Mouse (Mus musculus) hematopoietic stem cell, adult 5-6 weeks (primary cell): Measurements from ENCODE around the gene Mrpl14. TPM values are rescaled to one million over a fixed set of nuclear protein-coding genes. Genes with fewer than 3 reads are reported as not detected.
A peak's percentile ranks its signal among the peaks of the same experiment; 100 is the strongest.

Experiments
- ATAC-seq, 2 experiments: fragments of 125-278 bp in 1 of 2; replicated peaks in 1 of 2; 2 replicates each; pipeline ENCODE4 v1.8.0; 2016 to 2017; ENCODE audit warnings: inconsistent platforms in 2 of 2, mild to moderate bottlenecking in 2 of 2, moderate number of reproducible peaks in 2 of 2, low read depth in 1 of 2, moderate TSS enrichment in 1 of 2; ENCODE audit not compliant: low FRiP score in 2 of 2, poor library complexity in 2 of 2, severe bottlenecking in 2 of 2, insufficient read depth in 1 of 2, low TSS enrichment in 1 of 2
- total RNA-seq: library from RNA; stranded (forward); fragments of 172-1452, 232-1000 nt; gene quantifications from 2 replicates; pipeline ENCODE4 v1.2.3, GENCODE M21; 2017

Gene Mrpl14
- total RNA-seq, 1 experiment from 2014 or later: 21.9 TPM

DNA sequence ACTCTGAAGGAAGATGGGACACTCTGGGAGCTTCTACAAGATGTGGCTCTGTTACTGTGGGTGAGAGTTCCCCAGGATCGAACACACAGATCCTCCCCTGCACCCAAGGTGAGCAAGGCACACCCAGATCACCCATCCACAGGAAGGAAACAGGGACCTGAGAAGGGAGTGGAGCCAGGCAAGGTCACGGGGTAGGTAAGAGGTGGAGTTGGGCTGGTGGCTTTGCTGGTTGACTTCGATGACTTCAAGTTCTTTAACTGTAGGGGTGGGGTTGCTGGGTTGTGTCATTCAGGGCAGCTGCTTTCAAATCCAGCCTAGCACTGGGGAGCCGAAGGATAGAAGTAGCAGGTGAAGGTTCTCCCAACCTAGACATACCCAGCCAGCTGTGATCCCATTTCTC is 3.3 kb upstream of the Mrpl14 start:
- no peak for ATAC-seq

GRCm38 (mm10) chr17:45684667-45685131 is 1.4 kb upstream of the Mrpl14 start:
- ATAC-seq: no peak

- ATAC-seq: peak; percentile 38 to 58; a peak in 3 of 4 replicates
Observed at GRCm38 (mm10) chr17:45685171-45686092, 690 bp upstream of the Mrpl14 start.

GRCm38 (mm10) chr17:45686716-45687115 is 594 bp downstream of the Mrpl14 start, which contains the start of gene Tmem63b:
Gene Tmem63b, minus strand, starts transcription at chr17:45686905.
- ATAC-seq: peak; percentile 12 to 19; a peak in 1 of 4 replicates

DNA sequence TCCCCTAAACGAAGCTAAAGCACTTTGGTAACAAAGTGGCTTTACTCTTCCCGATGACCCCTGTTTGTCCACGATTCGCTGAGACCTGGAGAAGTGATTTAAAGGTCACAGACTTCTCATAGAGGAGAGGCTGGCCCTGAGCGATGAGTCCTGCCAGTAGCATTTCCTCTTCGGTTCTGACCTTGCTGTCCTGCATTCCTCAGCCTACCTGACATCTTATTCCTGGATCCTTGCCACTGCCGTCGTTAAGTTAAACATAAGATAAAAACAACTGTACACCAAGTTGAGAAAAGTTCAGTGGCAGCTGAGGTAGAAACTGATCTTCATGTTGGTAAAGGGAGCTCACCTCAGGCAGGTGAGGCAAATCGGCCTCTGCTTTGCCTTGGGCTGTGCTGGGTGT is 3.0 kb downstream of the Mrpl14 start:
- no peak for ATAC-seq

DNA sequence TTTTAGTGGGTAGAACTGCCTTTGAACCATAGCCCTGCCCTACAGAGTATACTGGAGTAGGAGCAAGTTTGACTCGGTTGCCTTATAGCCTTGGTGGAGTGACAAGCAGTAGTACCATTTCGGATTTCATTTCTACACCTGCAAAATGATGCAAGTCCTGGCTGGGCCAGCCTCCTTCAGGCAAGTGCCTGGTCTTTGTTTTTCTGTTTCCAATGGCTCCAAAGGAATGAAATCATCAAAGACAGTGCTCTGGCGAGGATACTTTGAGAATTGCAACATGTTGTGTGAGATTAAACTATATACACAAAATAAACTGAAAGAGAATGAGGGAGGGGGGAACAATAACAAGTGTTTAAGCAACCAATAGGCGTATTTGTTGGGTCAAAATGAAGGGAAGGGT is 3.9 kb downstream of the Mrpl14 start:
- no peak for ATAC-seq

- ATAC-seq: no peak
Observed at GRCm38 (mm10) chr17:45692159-45692558, 6.0 kb downstream of the Mrpl14 start.

- ATAC-seq: no peak
Observed at GRCm38 (mm10) chr17:45693812-45694565, 7.9 kb downstream of the Mrpl14 start.

GRCm38 (mm10) chr17:45695227-45696120 is 9.4 kb downstream of the Mrpl14 start:
- peak; percentile 76 to 80 for ATAC-seq

- ATAC-seq: no peak
Observed at GRCm38 (mm10) chr17:45696981-45697380, 10.9 kb downstream of the Mrpl14 start.

DNA sequence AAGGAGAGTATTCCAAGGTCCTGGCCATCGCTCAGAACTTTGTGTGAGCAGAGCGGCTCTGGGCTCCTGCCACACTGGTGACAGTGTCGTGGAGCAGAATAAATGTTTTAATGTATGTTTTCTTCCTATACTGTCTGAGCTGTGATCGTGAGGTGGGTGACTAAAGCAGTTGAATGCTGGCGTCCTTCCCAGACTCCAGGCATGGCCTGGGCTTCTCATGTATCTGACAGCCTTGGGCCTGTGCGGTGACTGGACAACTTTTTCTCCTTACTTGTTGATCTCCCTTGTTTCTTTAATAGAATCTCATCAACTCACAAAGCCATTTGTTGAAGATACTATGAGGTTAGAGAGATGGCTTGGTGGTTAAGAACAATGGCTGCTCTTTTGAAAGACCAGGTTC is 12.2 kb downstream of the Mrpl14 start:
- ATAC-seq: no peak

GRCm38 (mm10) chr17:45699039-45699740 is 13.1 kb downstream of the Mrpl14 start:
- ATAC-seq: no peak

GRCm38 (mm10) chr17:45700496-45701235 is 14.5 kb downstream of the Mrpl14 start:
- no peak for ATAC-seq

GRCm38 (mm10) chr17:45701236-45701591 is 15.1 kb downstream of the Mrpl14 start:
- no peak for ATAC-seq

GRCm38 (mm10) chr17:45702254-45702653 is 16.1 kb downstream of the Mrpl14 start:
- ATAC-seq: no peak

DNA sequence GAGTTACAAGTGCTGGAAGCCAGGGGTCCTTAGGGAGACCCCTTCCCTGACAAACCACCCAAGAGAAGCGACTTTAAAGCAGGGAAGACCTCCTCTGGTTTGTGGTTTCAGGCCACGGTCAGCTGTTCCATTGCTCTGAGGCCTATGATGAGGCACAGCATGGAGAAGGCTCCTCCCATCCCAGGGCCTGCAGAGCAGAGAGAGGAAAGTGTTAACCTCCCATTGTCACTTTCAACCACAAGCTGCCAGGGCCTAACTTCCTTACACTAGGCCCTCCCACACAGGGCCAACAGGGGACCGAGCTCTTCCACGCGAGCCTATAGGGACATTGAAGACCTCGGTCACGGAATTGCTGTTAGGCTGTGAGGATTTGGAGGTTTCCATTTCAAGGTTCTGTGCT is 17.1 kb downstream of the Mrpl14 start:
- ATAC-seq: peak; percentile 91 to 94
